Mouse (Mus musculus): Measurements from ENCODE around the gene Ppp2r3c.

GRCm38 (mm10) chr12:55307566-55307965 lies 4.8 kb upstream of the Ppp2r3c start:
- TF ChIP-seq CTCF (IDR thresholded peaks at IDR 0.05; ENCODE audit: low read depth) = no peak
- TF ChIP-seq EP300 (IDR thresholded peaks at IDR 0.05; ENCODE audit: low read depth) = no peak
